Mouse (Mus musculus) lung, postnatal 0 days (tissue): ENCODE data around the gene Gltpd2.

Experiments
- CTCF ChIP-seq: IDR thresholded peaks from 2 replicates; pipeline ENCODE4 v1.5.1; 2016; ENCODE audit warnings: antibody characterized with exemption, mild to moderate bottlenecking
- EP300 ChIP-seq: IDR thresholded peaks from 2 replicates; pipeline ENCODE4 v1.6.1; 2016; ENCODE audit warnings: antibody characterized with exemption, mild to moderate bottlenecking, control low read depth

- TF ChIP-seq CTCF (peak; percentile 44), EP300 (no peak)
Measured at GRCm38 (mm10) chr11:70520178-70520769, 1.3 kb downstream of the Gltpd2 start.
